Mouse (Mus musculus): ENCODE results near the gene Sipa1l3. TPM values are rescaled to one million over a fixed set of nuclear protein-coding genes. Genes with fewer than 3 reads are reported as not detected.

Gene Sipa1l3
- polyA plus RNA-seq, 1 experiment from 2014 or later: 17.6 TPM

DNA sequence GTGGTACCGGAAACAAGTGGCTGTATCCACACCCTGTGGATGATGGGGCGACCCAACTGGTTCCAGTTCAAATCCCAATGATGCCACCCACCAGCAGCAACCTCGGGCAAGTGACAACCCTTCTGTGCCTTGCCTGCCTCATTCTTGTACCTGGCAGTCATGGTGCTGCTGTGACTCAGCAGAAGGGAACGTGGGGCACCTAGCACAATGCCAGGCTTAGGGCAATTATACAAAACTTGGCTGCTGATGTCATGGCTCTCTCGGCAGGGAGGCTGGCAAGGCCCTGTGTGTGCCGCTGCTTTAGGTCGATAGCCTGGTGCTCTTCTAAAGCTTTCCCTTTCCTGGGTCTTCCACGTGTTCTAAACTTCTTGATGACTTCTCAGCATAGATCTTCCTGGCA is 166.2 kb downstream of the Sipa1l3 start:
- no peak overlapping the region for H3K9ac ChIP-seq (replicated peaks; ENCODE audit: low read length)
- DNase-seq (no peak), ATAC-seq (ENCODE audit: low FRiP score, low TSS enrichment) (no peak)
- peaks cover 39% of the 10 kb centered on the region for H3K36me3 ChIP-seq (ENCODE audit: control insufficient read depth, insufficient read depth, low read length)
- no peak overlapping the region for H3K27ac ChIP-seq (replicated peaks; ENCODE audit: low read depth, low read length)
- H3K4me3 ChIP-seq (replicated peaks; ENCODE audit: low read depth, low read length): no peak overlapping the region
- H3K4me1 ChIP-seq (ENCODE audit: control insufficient read depth, insufficient read depth, low read length): no peaks in the 10 kb centered on the region
- H3K4me2 ChIP-seq (ENCODE audit: low read length): no peak overlapping the region
- H3K9me3 ChIP-seq (ENCODE audit: control insufficient read depth, low read length): no peaks in the 10 kb centered on the region
- 86% methylated on average over 8 of the region's 8 CpGs for WGBS
- no peaks in the 10 kb centered on the region for H3K27me3 ChIP-seq (ENCODE audit: control insufficient read depth, insufficient read depth, low read length)

- Histone ChIP-seq H3K4me3 (replicated peaks; ENCODE audit: low read depth, low read length) (no peak overlapping the region), H3K27me3 (ENCODE audit: control insufficient read depth, insufficient read depth, low read length) (no peaks in the 10 kb centered on the region), H3K9ac (replicated peaks; ENCODE audit: low read length) (no peak overlapping the region), H3K27ac (replicated peaks; ENCODE audit: low read depth, low read length) (no peak overlapping the region), H3K4me1 (ENCODE audit: control insufficient read depth, insufficient read depth, low read length) (no peaks in the 10 kb centered on the region), H3K36me3 (ENCODE audit: control insufficient read depth, insufficient read depth, low read length) (peaks cover 44% of the 10 kb centered on the region), H3K4me2 (ENCODE audit: low read length) (no peak overlapping the region), H3K9me3 (ENCODE audit: control insufficient read depth, low read length) (no peaks in the 10 kb centered on the region)
- no peak for DNase-seq
- 91% methylated on average over 10 of the region's 10 CpGs for WGBS
- no peak for ATAC-seq (ENCODE audit: low FRiP score, low TSS enrichment)
These were observed 168.0 kb downstream of the Sipa1l3 start for GRCm38 (mm10) chr7:29350489-29350888.

DNA sequence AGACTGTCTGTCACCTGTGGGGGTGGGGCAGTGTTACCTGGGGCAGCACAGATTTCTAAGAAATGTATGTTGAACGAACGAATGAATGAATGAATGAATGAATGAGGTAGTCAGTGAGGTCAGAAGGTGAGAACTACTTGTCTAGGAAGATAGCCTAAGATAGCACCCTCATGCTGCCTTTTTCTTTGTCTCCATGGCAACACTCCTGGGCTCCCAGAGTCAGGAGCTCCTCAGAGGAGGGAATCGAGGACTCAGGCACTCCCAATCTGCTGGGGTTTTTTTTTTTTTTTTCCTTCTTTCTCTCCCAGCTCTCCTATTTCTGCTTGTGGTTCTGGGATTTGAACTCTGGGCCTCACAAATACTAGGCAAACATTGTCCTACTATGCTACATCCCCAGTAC is 172.2 kb downstream of the Sipa1l3 start:
- Histone ChIP-seq H3K9ac (replicated peaks; ENCODE audit: low read length) (no peak overlapping the region), H3K27me3 (ENCODE audit: control insufficient read depth, insufficient read depth, low read length) (no peaks in the 10 kb centered on the region), H3K36me3 (ENCODE audit: control insufficient read depth, insufficient read depth, low read length) (peaks cover 36% of the 10 kb centered on the region), H3K4me2 (ENCODE audit: low read length) (no peak overlapping the region), H3K27ac (replicated peaks; ENCODE audit: low read depth, low read length) (no peak overlapping the region), H3K4me3 (replicated peaks; ENCODE audit: low read depth, low read length) (no peak overlapping the region), H3K9me3 (ENCODE audit: control insufficient read depth, low read length) (no peaks in the 10 kb centered on the region), H3K4me1 (ENCODE audit: control insufficient read depth, insufficient read depth, low read length) (0 out of 2 replicates have a peak, but pooled peaks cover 3% of the 10 kb centered on the region)
- WGBS: 54% methylated on average over 3 of the region's 3 CpGs
- DNase-seq: no peak
- no peak for ATAC-seq (ENCODE audit: low FRiP score, low TSS enrichment)

DNA sequence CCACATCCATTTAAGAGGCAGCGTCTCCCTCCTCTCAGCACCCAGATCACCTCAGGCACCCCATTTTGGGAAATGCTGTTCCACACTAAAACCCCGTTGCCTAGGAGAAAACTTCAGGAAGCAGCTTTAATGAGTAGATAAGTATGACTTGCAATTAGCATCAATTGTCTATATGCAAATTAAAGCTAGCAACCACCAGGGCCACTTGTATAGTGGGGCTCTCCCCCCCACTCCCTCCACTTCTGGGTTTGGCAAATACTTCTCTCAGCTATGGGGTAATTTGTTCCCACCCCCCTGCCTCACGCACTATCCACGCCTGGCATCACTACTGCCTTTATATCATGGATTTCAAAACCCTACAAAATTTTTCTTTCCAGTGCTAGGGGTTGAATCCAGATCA is 172.9 kb downstream of the Sipa1l3 start:
- Histone ChIP-seq H3K4me2 (ENCODE audit: low read length) (no peak overlapping the region), H3K27ac (replicated peaks; ENCODE audit: low read depth, low read length) (no peak overlapping the region), H3K4me1 (ENCODE audit: control insufficient read depth, insufficient read depth, low read length) (0 out of 2 replicates have a peak, but pooled peaks cover 3% of the 10 kb centered on the region), H3K9ac (replicated peaks; ENCODE audit: low read length) (no peak overlapping the region), H3K36me3 (ENCODE audit: control insufficient read depth, insufficient read depth, low read length) (peaks cover 31% of the 10 kb centered on the region), H3K9me3 (ENCODE audit: control insufficient read depth, low read length) (no peaks in the 10 kb centered on the region), H3K4me3 (replicated peaks; ENCODE audit: low read depth, low read length) (no peak overlapping the region), H3K27me3 (ENCODE audit: control insufficient read depth, insufficient read depth, low read length) (no peaks in the 10 kb centered on the region)
- no peak for DNase-seq
- 64% methylated on average over 4 of the region's 4 CpGs for WGBS
- ATAC-seq (ENCODE audit: low FRiP score, low TSS enrichment): no peak

- Histone ChIP-seq H3K27me3 (ENCODE audit: control insufficient read depth, insufficient read depth, low read length) (no peaks in the 10 kb centered on the region), H3K4me2 (ENCODE audit: low read length) (no peak overlapping the region), H3K4me1 (ENCODE audit: control insufficient read depth, insufficient read depth, low read length) (0 out of 2 replicates have a peak, but pooled peaks cover 3% of the 10 kb centered on the region), H3K36me3 (ENCODE audit: control insufficient read depth, insufficient read depth, low read length) (peaks cover 18% of the 10 kb centered on the region), H3K9ac (replicated peaks; ENCODE audit: low read length) (no peak overlapping the region), H3K9me3 (ENCODE audit: control insufficient read depth, low read length) (no peaks in the 10 kb centered on the region), H3K27ac (replicated peaks; ENCODE audit: low read depth, low read length) (no peak overlapping the region), H3K4me3 (replicated peaks; ENCODE audit: low read depth, low read length) (no peak overlapping the region)
- ATAC-seq (ENCODE audit: low FRiP score, low TSS enrichment): no peak
- 91% methylated on average over 7 of the region's 7 CpGs for WGBS
- no peak for DNase-seq
These were observed 174.7 kb downstream of the Sipa1l3 start for GRCm38 (mm10) chr7:29343746-29344145.

DNA sequence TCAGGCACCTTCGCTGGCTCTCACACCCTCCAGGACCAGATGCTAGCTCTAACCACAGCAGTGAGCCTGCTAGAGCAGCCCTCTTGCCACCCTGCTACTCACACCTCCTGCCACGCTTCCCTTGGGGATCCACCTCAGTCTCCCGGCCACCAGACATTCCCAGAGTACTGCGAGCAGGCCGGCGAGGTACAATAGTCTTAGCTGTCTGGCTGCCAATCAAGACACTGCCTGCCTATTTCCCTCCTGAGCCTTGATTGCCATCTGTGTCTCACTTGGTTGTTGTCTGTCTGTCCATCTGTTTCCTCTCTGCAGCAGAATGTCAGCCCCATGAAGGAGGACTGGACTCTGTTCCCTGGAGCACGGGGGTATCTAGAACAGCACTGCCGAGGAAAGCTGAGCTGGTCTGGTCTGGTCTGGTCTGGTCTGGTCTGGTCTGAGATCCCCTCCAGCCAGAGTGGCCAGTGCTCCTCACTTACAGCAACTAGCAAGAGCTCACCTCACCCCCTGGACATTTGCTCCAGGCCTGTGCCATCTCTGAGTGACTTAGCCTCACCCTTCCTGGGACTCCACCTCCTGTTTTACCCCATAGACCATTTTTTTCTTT is 175.8 kb downstream of the Sipa1l3 start:
- Histone ChIP-seq H3K4me1 (ENCODE audit: control insufficient read depth, insufficient read depth, low read length) (0 out of 2 replicates have a peak, but pooled peaks cover 3% of the 10 kb centered on the region), H3K4me3 (replicated peaks; ENCODE audit: low read depth, low read length) (no peak overlapping the region)
- no peak for DNase-seq

DNA sequence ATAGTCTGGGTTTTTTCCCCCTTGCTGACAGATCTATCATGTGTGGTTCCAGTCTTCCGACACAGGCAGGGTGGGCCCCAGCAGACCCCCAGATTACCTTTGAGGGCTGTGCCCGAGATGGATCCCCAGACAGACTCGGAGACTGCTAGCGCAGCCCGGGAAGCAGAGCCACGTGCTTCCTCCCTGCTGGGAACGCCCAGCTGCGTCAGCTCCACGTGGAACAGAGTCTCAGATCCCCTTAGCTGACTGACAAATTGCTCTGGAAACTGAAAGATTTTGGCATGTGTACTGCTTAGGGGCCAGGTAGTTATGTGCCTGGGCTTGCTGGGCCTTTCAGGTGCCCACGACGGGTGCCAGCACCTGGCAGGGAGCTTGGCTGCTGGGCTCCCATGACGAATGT is 176.7 kb downstream of the Sipa1l3 start:
- ATAC-seq (ENCODE audit: low FRiP score, low TSS enrichment): no peak
- Histone ChIP-seq H3K4me2 (ENCODE audit: low read length) (no peak overlapping the region), H3K36me3 (ENCODE audit: control insufficient read depth, insufficient read depth, low read length) (peaks cover 9% of the 10 kb centered on the region; the same call in 1 of the 2 replicates), H3K9ac (replicated peaks; ENCODE audit: low read length) (no peak overlapping the region), H3K27me3 (ENCODE audit: control insufficient read depth, insufficient read depth, low read length) (no peaks in the 10 kb centered on the region), H3K9me3 (ENCODE audit: control insufficient read depth, low read length) (no peaks in the 10 kb centered on the region), H3K4me1 (ENCODE audit: control insufficient read depth, insufficient read depth, low read length) (0 out of 2 replicates have a peak, but pooled peaks cover 3% of the 10 kb centered on the region), H3K4me3 (replicated peaks; ENCODE audit: low read depth, low read length) (no peak overlapping the region), H3K27ac (replicated peaks; ENCODE audit: low read depth, low read length) (no peak overlapping the region)
- no peak for DNase-seq
- 58% methylated on average over 12 of the region's 12 CpGs for WGBS

More for the DNA sequence above, 175.8 kb downstream of the Sipa1l3 start:
- peak overlapping the region; percentile 52 for H3K27ac ChIP-seq (replicated peaks; ENCODE audit: low read depth, low read length)
- H3K4me2 ChIP-seq (ENCODE audit: low read length): no peak overlapping the region
- WGBS: 40% methylated on average over 8 of the region's 8 CpGs
- no peaks in the 10 kb centered on the region for H3K27me3 ChIP-seq (ENCODE audit: control insufficient read depth, insufficient read depth, low read length)
- no peaks in the 10 kb centered on the region for H3K9me3 ChIP-seq (ENCODE audit: control insufficient read depth, low read length)
- peaks cover 11% of the 10 kb centered on the region; the same call in 1 of the 2 replicates for H3K36me3 ChIP-seq (ENCODE audit: control insufficient read depth, insufficient read depth, low read length)
- H3K9ac ChIP-seq (replicated peaks; ENCODE audit: low read length): no peak overlapping the region
- no peak for ATAC-seq (ENCODE audit: low FRiP score, low TSS enrichment)

DNA sequence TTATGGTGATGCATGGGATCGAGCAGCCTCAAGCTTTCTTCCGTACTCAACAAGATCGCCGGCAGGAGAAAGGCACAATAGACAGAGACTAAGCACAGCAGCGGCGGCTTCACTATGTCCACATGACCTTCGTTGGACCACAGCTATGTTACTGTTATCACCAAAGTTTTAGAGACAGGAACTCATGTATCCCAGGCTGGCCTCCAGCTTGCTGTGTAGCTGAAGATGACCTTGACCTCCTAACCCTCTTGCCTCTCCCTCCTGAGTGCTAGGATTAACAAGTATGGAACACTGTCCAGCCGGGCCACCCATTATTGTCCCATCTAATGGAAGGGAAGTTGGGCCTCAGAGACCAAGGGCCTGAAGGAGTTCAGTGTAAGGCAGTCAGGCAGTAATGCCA is 177.6 kb downstream of the Sipa1l3 start:
- Histone ChIP-seq H3K4me3 (replicated peaks; ENCODE audit: low read depth, low read length) (no peak overlapping the region), H3K36me3 (ENCODE audit: control insufficient read depth, insufficient read depth, low read length) (peaks cover 8% of the 10 kb centered on the region; the same call in 1 of the 2 replicates), H3K4me1 (ENCODE audit: control insufficient read depth, insufficient read depth, low read length) (0 out of 2 replicates have a peak, but pooled peaks cover 3% of the 10 kb centered on the region), H3K27ac (replicated peaks; ENCODE audit: low read depth, low read length) (no peak overlapping the region), H3K4me2 (ENCODE audit: low read length) (no peak overlapping the region), H3K9me3 (ENCODE audit: control insufficient read depth, low read length) (no peaks in the 10 kb centered on the region), H3K27me3 (ENCODE audit: control insufficient read depth, insufficient read depth, low read length) (no peaks in the 10 kb centered on the region), H3K9ac (replicated peaks; ENCODE audit: low read length) (no peak overlapping the region)
- 90% methylated on average over 8 of the region's 8 CpGs for WGBS
- DNase-seq: no peak
- no peak for ATAC-seq (ENCODE audit: low FRiP score, low TSS enrichment)

GRCm38 (mm10) chr7:29340247-29340646 is 178.2 kb downstream of the Sipa1l3 start:
- Histone ChIP-seq H3K4me2 (ENCODE audit: low read length) (no peak overlapping the region), H3K4me3 (replicated peaks; ENCODE audit: low read depth, low read length) (no peak overlapping the region), H3K27me3 (ENCODE audit: control insufficient read depth, insufficient read depth, low read length) (no peaks in the 10 kb centered on the region), H3K36me3 (ENCODE audit: control insufficient read depth, insufficient read depth, low read length) (0 out of 2 replicates have a peak, but pooled peaks cover 9% of the 10 kb centered on the region), H3K4me1 (ENCODE audit: control insufficient read depth, insufficient read depth, low read length) (0 out of 2 replicates have a peak, but pooled peaks cover 3% of the 10 kb centered on the region), H3K9me3 (ENCODE audit: control insufficient read depth, low read length) (no peaks in the 10 kb centered on the region), H3K9ac (replicated peaks; ENCODE audit: low read length) (no peak overlapping the region), H3K27ac (replicated peaks; ENCODE audit: low read depth, low read length) (no peak overlapping the region)
- DNase-seq (no peak), ATAC-seq (ENCODE audit: low FRiP score, low TSS enrichment) (no peak)
- WGBS: 94% methylated on average over 9 of the region's 9 CpGs

All from midbrain, embryonic 14.5 days (tissue).